Mouse (Mus musculus) ovary, adult 18-20 months (tissue): ENCODE measurements around the gene Zfp14.

Experiments used
- DNase-seq: peaks from one replicate; pipeline ENCODE4 v3.0.0; 2022; ENCODE audit warnings: low spot score, mixed read lengths

Gene Zfp14

DNA sequence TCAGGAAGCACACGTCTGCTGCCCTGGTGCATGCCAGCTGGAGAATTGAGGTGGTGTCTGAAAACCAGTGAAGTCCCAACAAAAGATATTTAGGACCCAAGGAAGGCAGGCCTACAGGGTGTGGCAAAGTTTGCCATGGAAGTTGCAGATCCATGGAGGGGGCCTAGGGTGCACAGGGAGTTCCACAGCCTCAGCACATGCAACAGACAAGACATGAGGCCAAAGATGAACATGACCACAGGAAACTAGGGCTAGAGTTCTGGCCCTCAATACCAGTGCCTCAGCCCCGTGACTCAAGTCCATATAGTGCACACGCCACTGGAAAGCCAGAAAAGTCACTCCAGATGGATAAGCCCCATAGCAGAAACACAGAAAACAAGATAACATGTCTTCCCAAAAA, 22.6 kb downstream of the Zfp14 start:
- DNase-seq: no peak

DNA sequence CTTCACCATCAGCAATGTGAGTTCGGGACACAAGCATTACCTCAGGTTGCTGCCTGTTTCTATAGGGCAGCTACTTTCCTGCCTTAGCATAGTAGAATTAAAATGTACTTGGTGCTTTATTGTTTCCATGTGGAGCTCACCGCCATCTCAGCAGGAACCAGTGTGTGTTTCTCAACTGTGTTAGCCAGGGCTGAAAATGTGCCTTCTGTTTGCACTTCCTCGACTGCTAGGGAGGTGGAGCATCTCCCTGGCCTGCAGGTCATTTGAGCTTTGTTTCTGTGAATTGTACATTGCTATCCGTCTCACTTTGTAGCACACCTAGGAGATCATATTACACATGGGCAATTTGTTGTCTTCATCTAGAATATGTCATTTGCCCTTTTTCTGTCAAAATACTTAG, 23.8 kb downstream of the Zfp14 start:
- DNase-seq: no peak

DNA sequence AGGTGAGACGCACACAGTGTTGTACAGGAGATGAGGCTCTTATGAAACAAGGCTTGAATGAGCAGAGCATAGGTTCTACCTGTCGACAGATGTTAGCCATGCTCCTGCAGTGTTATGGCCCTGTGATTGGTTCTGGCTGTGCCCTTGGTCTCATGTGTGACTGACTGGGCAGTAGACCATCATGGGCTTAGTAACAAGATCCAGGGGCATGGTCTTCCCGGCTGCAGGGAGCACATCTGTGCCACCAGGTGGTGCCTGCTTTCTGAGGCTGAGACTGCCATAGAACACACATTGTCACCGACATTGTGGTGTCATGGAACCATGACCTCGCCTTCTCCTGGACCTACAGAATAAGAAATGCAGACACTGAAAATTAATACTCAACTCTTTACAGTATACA, 25.8 kb downstream of the Zfp14 start:
- no peak for DNase-seq

DNA sequence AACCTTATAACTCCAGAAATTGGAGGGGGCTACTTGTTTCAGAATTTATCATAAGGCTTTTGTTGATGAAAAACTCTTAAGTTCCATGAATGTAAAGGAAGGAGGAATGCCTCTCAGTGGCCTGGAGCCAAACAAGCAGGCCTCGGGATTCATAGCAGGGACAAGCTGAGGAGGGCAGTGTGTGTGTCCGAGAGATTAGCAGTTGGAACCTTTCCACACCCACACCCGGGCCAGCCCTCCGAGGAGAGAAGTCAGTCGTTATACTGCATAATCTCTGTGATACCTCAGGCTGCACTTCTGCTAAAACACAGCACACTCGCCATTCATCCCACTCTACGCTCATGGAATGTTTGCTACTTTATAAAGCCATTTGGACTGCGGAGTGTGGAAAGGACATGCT, 27.4 kb downstream of the Zfp14 start:
- no peak for DNase-seq

DNA sequence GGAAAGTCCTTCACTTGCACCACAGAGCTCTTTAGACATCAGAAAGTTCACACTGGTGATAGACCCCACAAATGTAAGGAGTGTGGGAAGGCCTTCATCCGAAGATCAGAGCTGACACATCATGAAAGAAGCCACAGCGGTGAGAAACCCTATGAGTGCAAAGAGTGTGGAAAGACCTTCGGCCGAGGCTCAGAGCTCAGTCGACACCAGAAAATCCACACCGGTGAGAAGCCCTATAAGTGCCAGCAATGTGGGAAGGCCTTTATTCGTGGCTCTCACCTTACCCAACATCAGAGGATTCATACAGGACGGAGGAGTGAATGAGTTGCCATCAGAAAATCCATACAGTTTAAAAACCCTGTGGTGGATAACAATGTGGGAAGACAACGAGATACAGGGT, 27.9 kb downstream of the Zfp14 start:
- no peak for DNase-seq

DNA sequence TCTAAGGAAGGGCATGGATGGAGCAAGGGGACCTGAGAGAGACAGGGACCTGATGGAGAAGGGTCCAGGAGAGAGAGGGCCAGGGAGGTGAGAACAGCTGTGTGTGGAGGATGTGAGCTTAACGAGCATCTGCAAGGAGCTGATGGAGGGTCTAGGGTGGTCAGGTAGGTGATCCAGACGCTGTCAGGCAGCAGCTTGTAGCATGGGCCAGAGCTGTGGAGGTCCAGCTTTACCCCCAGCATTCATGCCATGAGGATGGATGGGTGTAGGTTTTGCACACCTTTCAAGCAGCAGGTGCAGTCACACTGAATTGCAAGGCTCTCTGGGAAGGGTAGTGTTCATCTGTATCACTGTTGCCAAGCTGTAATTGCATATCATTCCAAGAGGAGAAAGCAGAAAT, 31.6 kb downstream of the Zfp14 start:
- no peak for DNase-seq

DNA sequence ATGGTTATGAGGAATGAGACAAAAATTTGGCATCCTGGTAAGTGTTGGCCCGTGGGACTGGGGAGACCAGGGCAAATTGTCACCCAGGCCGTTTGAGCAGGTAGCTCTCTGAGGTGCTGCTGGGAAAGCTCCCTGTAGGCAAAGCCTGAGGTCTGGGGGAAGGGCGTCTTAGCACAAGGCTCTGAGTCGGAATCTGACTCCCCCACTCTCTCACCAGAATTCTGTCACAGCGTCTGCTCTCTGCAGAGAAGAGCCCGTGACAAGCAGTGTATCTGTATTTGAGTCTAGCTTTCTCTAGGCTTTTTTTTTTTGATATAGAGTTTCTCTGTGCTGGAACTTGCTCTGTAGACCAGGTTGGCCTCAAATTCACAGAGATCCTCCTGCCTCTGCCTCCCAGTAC, 34.0 kb downstream of the Zfp14 start:
- DNase-seq: no peak

DNA sequence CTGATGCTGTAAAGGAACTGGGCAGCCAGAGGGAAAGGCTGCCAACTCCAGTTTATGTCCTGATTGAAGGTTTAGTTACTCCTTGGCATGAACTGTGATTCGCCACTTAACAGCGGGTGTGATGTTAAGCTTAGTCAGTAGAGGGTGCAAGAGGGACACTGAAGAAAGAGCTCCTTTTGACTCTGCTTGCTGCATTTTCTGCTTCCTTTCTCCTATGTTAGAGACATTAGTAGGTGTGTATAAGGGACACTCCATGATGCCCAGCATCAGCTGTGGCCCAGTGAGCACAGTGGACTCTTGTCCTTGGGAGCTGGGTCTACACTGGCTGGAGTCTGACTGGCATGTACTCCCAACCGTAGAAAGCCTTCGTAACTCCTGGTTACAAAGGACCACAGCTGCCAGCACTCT, 38.2 kb downstream of the Zfp14 start:
- peak; percentile 9 for DNase-seq

DNA sequence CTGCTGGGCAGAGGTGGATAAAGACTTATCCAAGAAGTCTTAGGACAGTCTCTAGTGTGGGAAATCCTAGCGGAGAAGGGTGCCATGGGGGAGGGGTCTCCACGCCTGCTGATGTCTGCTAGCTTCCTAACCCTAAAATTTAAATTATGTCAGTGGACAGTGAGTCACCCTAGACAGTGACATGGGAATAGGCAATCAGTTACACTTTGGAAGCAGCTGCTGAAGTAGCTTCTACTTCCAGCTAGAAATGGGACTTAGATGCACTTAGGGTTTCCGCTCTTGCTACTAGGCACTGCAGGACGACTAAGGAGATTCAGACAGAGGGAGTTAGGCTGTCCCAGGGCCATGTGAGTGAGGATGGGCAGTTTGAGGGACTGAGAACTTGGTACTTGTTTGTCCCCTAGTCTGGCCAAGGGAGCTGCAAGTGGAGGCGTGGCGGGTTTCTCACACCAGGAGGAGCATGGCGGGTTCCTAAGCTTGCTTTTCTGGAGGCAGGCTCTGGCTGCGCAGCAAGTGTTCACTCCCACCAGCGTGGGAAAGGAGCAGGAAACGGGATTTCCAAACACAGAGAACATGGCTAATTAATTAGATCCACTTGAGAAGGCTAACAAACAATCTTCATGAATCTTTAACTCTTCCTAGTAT, 40.5 kb downstream of the Zfp14 start:
- no peak for DNase-seq

DNA sequence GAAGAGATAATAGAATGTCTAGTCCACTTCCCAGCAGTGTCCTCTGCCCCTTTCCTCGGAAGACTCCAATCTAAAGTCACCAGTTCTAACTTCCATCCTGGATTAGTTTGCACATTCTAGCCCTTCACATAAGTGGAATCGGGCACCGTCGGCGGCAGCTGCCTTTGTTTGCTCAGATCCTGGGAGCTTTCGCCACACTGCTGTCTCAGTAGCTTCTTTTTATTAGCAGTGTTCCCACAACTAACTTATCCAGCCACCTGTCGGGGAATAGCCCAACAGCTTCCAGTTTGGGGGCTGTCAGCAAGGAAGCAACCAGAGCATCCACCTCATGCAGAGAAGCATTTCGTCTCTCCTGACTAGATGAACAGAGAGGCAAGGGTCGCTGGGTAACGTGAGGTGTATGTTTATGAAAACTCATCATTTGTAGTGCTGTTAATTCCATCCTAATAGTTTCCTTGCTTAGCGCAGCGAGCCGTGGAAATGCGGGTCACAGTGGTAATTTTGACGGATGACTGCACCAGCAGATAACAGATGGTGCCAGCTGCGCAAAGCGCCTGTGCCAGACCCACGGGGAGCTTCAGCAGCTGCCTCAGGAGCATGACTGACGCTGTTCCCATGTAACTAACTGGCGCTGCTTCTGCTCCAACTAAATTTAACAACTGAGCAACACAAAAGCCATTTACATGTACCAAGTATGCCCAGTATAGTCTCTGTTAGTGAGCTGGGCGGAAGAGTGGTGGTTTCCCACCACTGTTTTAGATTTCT, 41.7 kb downstream of the Zfp14 start:
- DNase-seq: no peak

DNA sequence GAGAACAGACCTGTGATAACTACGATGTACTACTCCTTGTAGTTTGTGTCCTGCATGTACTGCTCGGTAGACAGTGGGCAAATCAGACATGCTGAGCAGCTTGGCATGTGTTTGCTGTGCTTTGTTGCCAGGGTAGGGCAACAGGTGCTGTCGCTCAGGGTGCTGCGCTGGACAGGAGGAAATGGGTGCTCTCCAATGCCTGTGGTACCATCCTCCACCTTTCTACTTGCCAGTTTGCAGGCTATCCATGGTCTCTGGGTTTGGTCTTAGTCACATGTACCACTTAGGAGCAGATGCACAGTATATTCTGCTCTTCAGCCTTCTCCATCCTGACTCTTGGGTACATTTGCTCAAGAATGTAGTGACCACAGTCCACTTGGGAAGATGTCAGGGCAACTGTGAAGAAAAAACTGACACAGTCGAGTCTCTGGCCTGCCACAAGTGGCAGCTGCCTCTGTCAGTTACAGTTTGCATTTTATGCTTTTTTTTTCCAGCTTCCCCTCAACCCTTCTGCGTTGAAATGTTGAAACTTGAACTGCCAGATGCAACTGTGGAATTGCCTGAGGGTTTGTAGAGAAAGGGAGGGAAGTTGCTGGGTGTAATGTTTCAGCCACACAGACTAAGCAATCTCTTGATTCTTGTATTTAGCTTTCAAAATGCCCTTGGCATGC, 43.0 kb downstream of the Zfp14 start:
- DNase-seq: no peak

DNA sequence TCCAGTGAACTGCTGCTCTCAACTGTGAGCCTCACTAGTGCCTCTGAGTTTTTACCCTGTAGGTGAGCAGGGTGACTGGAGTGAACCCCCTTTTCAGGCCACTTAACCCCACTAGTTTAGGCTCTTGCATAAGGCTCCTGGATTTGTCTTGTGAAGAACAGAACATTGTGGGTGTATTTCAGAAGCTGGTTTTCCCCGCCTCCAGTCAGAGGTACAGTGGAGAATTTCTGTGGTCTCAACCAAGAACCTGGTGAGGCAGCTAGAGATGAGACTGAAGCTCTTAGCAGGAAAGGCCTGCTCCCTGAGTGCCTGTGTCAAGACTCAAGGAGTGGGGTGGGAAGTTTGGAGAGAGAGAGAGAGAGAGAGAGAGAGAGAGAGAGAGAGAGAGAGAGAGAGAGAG, 43.6 kb downstream of the Zfp14 start:
- DNase-seq: no peak

DNA sequence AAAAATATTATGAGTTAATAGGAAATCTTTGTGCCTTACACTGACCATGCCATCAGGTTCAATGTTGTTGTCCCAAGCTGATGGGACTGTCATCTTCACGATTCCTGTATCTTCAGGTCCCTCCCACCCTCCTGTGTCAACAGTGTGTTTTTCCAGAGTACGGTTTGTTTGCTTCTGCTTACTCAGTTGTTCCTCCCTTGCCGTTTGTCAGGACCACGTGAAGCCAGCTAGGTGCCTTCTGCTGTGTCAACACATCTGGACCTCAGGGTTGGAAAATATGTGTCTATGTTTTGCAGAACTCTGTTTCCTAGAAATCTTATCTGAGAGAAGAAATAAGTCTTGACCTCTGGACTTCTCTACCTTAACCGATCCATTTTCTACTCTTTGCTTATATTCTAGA, 50.6 kb downstream of the Zfp14 start:
- DNase-seq: no peak

DNA sequence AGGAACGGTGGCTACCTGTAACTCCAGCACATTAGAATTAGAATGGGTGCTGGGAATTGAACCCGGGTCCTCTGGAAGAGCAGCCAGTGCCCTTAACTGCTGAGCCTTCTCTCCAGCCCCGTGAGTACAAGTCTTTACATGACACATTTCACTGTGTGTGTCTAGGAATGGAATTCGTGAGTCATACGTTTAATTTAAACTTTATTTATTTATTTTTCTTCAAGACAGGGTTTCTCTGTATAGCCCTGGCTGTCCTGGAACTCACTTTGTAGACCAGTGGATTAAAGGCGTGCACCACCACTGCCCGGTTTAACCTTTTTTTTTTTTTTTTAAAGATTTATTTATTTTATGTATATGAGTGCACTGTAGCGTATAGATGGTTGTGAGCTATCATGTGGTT, 56.0 kb downstream of the Zfp14 start:
- no peak for DNase-seq

DNA sequence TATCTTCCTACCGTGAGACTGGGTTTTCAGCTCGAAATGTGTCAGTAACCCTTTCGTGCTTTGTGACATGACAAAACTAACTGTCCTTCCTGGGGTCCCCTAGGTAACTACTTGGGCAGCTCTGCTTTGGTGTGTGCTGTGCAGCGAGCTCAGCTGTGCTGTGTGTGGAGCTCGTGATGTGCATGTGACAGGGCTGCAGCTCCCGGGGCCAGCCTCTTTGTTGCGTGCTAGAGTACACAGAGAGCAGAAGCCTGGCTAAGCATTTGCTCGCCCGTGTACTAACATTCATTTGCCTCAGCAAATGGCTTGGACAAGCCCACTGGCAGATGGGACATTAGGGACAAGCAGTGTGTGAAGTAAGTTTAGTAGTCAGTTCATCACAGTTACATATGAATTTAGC, 57.8 kb downstream of the Zfp14 start:
- DNase-seq: no peak

DNA sequence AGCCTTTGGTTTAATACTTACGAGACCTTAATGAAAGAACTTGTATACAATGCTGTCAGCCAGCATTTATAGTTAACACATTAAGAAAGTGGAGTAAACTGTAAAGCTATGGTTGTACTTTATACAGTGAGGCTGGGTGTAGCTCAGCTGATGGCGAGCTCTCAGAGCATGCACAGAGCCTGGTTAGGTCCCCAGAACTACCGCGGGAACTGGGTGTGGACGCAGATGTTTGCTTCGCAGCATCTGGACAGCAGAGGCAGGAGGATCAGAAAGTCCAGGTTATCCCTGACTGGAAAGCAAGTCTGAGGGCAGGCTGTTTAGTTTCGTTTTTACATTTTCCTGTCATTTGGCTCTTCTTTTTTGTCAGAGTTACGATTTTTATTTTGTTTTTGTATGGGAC, 58.5 kb downstream of the Zfp14 start:
- no peak for DNase-seq

DNA sequence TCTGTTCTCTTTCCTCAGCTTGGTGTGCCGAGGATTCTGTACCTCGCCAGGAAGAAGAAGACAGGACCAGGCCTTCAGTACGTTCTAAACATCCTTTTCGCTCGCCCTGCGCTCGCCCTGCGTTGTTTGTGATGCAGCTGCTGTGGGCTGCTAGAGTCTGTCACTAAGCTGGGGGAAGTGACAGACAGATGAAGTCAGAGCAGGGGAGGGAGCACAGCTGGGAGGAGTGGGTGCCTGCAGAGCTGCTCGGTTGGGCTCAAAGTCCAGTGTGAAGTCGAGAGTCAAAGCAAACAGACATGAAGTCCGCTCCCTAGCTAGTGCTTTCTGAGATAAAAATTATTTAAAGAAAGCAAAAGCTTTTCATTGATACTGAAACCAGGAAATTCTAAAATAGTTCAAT, 62.1 kb downstream of the Zfp14 start:
- no peak for DNase-seq

DNA sequence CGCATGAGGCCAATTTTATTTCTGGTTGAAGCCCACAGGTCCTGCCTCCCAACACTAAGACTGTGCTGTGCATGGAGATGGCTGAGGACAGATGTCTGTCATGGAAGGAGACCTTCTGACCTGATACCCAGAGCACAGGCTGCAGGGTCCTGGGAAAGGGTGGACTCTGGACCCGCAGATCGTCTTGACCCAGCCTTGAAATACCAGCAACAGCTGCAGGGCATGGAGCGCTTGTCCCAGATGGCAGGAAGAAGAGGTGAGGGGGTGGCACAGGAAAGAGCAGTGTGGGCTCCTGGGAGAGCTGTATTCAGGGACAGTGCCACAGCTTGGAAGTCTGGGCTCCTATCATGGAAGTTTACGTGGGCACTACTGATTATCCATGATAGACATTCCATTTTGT, 63.6 kb downstream of the Zfp14 start:
- no peak for DNase-seq
